Mouse (Mus musculus) adrenal gland, adult (tissue): ENCODE data around the gene Npb.
A peak's percentile ranks its signal among the peaks of the same experiment; 100 is the strongest.
"Not testable (repeated sequence)": the region's sequence is repeated elsewhere in the genome, so short reads cannot be mapped to it uniquely, and the experiment has no call there.

ENCODE experiments used
- DNase-seq, 2 experiments: peaks; one replicate each; pipeline ENCODE4 v3.0.0; 2022 to 2023; ENCODE audit warnings: low spot score in 1 of 2; ENCODE audit not compliant: inconsistent age in 2 of 2

The Npb gene

GRCm38 (mm10) chr11:120579316-120580107, 28.8 kb upstream of the Npb start:
- DNase-seq, result peak; percentile 68 to 90

GRCm38 (mm10) chr11:120580190-120580589, 28.1 kb upstream of the Npb start:
- peak; percentile 39 to 63 for DNase-seq

GRCm38 (mm10) chr11:120580871-120581331, 27.4 kb upstream of the Npb start:
- DNase-seq, result peak; percentile 50 to 81

GRCm38 (mm10) chr11:120581490-120582267, 26.6 kb upstream of the Npb start, which contains the start of gene Arhgdia:
Gene Arhgdia (minus strand): TSS chr11:120581624.
- peak; percentile 91 to 96 for DNase-seq

- DNase-seq, result peak; percentile 45 to 80
These were observed 25.9 kb upstream of the Npb start for GRCm38 (mm10) chr11:120582268-120582981.

GRCm38 (mm10) chr11:120582982-120583293, 25.3 kb upstream of the Npb start:
- DNase-seq, result not testable (repeated sequence)

- no peak for DNase-seq
These were observed 24.3 kb upstream of the Npb start for GRCm38 (mm10) chr11:120583937-120584336.

GRCm38 (mm10) chr11:120588531-120588930, 19.7 kb upstream of the Npb start:
- no peak for DNase-seq

- DNase-seq, result peak; percentile 45 to 67
These were observed 10.7 kb upstream of the Npb start for GRCm38 (mm10) chr11:120597240-120598235.

GRCm38 (mm10) chr11:120598283-120598989, 9.8 kb upstream of the Npb start, which contains the start of the genes Alyref and Anapc11:
Gene Alyref (minus strand): TSS chr11:120598365.
Gene Anapc11 (plus strand): TSS chr11:120598421.
- peak; percentile 96 to 97 for DNase-seq

- no peak for DNase-seq
These were observed 9.2 kb upstream of the Npb start for GRCm38 (mm10) chr11:120598990-120599549.

- no peak for DNase-seq
These were observed 7.6 kb upstream of the Npb start for GRCm38 (mm10) chr11:120600716-120601115.

GRCm38 (mm10) chr11:120603545-120603944, 4.7 kb upstream of the Npb start:
- no peak for DNase-seq

GRCm38 (mm10) chr11:120605667-120606066, 2.6 kb upstream of the Npb start:
- DNase-seq, result peak; percentile 45 to 75

- DNase-seq, result peak in 1 of 2 experiments; percentile 70
These were observed 1.5 kb upstream of the Npb start for GRCm38 (mm10) chr11:120606764-120607163.

- DNase-seq, result peak; percentile 66 to 81
These were observed 973 bp downstream of the Npb start for GRCm38 (mm10) chr11:120609250-120609649.

- DNase-seq, result peak in 1 of 2 experiments; percentile 32
These were observed 2.3 kb downstream of the Npb start for GRCm38 (mm10) chr11:120610477-120611046.

GRCm38 (mm10) chr11:120612763-120613162, 4.5 kb downstream of the Npb start:
- peak; percentile 72 to 87 for DNase-seq
